Mouse (Mus musculus) brain, embryonic 18.5 days (tissue): ENCODE measurements at regions not wholly inside any gene's neighbourhood (a gene's known extent, or its start where the extent isn't known, plus 50 kb on each side); places are given as distances from the start of the nearest gene placed in this dataset.

Experiments
- DNase-seq: peaks from one replicate; pipeline ENCODE4 v3.0.0-alpha.2; 2012; ENCODE audit warnings: low read depth, low spot score

GRCm38 (mm10) chr10:126646587-126646986, 254.6 kb downstream of the Atp23 start:
- no peak for DNase-seq

- peak; percentile 20 for DNase-seq
Observed at GRCm38 (mm10) chr10:126641792-126642289, 259.3 kb downstream of the Atp23 start.

- no peak for DNase-seq
Observed at GRCm38 (mm10) chr10:126634731-126635130, 266.4 kb downstream of the Atp23 start.

GRCm38 (mm10) chr10:126628057-126628456, 273.1 kb downstream of the Atp23 start:
- no peak for DNase-seq

- no peak for DNase-seq
Observed at GRCm38 (mm10) chr10:126625466-126625865, 275.7 kb downstream of the Atp23 start.

GRCm38 (mm10) chr10:126620802-126621201, 280.4 kb downstream of the Atp23 start:
- DNase-seq: no peak

GRCm38 (mm10) chr10:126619970-126620369, 281.2 kb downstream of the Atp23 start:
- DNase-seq: no peak

- no peak for DNase-seq
Observed at GRCm38 (mm10) chr10:126612226-126612625, 288.9 kb downstream of the Atp23 start.

- DNase-seq: no peak
Observed at GRCm38 (mm10) chr10:126610506-126610905, 290.6 kb downstream of the Atp23 start.

GRCm38 (mm10) chr10:126599686-126600085, 301.5 kb downstream of the Atp23 start:
- no peak for DNase-seq

GRCm38 (mm10) chr10:126568155-126568554, 333.0 kb downstream of the Atp23 start:
- DNase-seq: no peak

- DNase-seq: no peak
Observed at GRCm38 (mm10) chr10:126565326-126565725, 335.8 kb downstream of the Atp23 start.

GRCm38 (mm10) chr10:126555080-126555479, 346.1 kb downstream of the Atp23 start:
- no peak for DNase-seq

GRCm38 (mm10) chr10:126531950-126532349, 369.2 kb downstream of the Atp23 start:
- DNase-seq: no peak

GRCm38 (mm10) chr10:126531368-126531767, 369.8 kb downstream of the Atp23 start:
- peak; percentile 30 for DNase-seq

GRCm38 (mm10) chr10:126528801-126529200, 372.4 kb downstream of the Atp23 start:
- DNase-seq: no peak

- no peak for DNase-seq
Observed at GRCm38 (mm10) chr10:126526186-126526585, 375.0 kb downstream of the Atp23 start.

GRCm38 (mm10) chr10:126521836-126522815, 379.0 kb downstream of the Atp23 start:
- DNase-seq: no peak

GRCm38 (mm10) chr10:126520973-126521372, 380.2 kb downstream of the Atp23 start:
- no peak for DNase-seq

- no peak for DNase-seq
Observed at GRCm38 (mm10) chr10:126513185-126513584, 388.0 kb downstream of the Atp23 start.

- DNase-seq: no peak
Observed at GRCm38 (mm10) chr10:126511511-126511910, 389.6 kb downstream of the Atp23 start.

- DNase-seq: no peak
Observed at GRCm38 (mm10) chr10:126505988-126506387, 395.2 kb downstream of the Atp23 start.
